Mouse (Mus musculus) gastrocnemius, postnatal 14 days (tissue): ENCODE data around the gene Sgk1. TPM values are rescaled to one million over a fixed set of nuclear protein-coding genes. Genes with fewer than 3 reads are reported as not detected.

Source experiments
- DNase-seq: peaks from one replicate; pipeline ENCODE4 v3.0.0; 2021; ENCODE audit warnings: mixed read lengths
- intact Hi-C: fragments of 180-260 bp; cut with DNase I; formaldehyde crosslinking; loops from one replicate; pipeline ENCODE4 v1.15.1; 2025; ENCODE audit warnings: low total_unique reads
- total RNA-seq, 2 experiments: library from RNA; stranded (reverse); gene quantifications; 2 replicates each; pipeline ENCODE4 v1.2.3; 2021

Gene Sgk1
- total RNA-seq, 2 experiments from 2014 or later = 137 to 328 TPM

GRCm38 (mm10) chr10:21941235-21941634 is 59.3 kb downstream of the Sgk1 start:
- intact Hi-C loops = no loop called here
- no peak for DNase-seq

- intact Hi-C loops = no loop called here
- no peak for DNase-seq
These were observed 61.2 kb downstream of the Sgk1 start for GRCm38 (mm10) chr10:21943145-21943700.

- intact Hi-C loops = no loop called here
- DNase-seq = no peak
These were observed 63.2 kb downstream of the Sgk1 start for GRCm38 (mm10) chr10:21945195-21945594.

DNA sequence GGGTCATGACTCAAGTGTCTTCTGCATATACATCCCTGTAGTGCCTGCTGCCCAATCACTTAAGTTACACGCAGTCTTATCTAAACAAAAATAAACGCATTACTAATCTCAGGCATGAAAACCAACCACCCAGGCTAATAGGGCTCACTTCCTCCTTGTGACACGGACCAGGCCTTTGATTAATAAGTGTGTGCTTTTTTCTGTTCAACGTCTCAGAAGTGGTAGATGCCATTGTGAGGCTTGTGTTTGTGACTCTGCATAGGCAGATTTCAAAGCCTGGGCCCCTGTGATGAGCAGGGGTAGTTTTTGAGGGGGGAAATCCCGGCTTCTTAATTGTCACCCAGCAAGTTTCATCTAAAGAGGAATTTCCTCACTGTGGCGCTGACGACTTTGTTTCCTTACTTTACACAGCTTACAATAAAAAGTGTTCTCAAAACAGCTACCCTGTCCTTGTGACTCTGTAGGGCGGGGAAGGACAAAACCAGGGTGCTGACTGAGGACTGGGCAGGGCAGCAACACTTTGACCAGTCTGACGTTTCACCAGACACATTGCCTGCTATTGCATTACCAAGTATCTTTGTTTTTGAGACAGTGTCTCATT is 64.9 kb downstream of the Sgk1 start:
- intact Hi-C loops = no loop called here
- no peak for DNase-seq

DNA sequence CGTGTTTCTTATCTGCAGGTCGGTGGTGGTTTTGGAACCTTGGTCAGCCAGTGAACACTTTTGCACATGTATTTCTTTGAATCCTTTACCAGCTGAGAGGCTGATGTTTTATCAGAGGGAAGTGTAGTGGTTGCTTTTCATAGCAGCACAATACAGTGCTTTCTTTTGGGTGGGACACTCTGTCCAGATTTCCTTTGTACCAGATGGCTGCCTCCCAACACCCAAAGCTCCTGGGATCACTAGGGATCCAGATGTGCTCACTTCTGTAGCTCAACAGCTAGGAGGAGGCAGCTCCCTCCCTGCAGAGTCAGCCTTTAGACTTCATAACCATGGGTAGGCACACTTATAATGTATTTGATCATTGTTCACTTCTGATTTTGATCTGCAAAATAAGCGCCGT is 70.5 kb downstream of the Sgk1 start:
- DNase-seq = peak; percentile 67
- intact Hi-C loops = no loop called here

DNA sequence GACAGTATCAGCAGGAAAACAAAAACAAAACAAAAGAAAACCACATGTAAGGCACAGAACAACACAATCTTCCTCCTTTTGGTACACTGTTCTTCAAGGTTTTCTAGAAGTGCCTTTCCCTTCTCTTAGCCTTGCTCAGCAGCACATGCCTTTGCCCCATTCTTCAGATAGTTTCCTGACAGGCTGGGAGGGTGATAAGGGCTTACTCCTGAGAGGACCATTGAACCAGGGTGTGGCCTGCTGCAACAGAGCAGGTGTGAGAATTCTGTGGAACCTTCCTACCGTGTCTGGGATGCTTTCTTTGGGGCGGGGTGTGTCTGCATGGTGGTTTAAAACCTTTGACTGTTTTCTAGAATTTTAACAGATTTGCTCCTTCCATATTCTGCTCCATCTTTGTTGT is 79.1 kb downstream of the Sgk1 start:
- DNase-seq = no peak
- intact Hi-C loops = no loop called here

- no peak for DNase-seq
- intact Hi-C loops = no loop called here
These were observed 81.0 kb downstream of the Sgk1 start for GRCm38 (mm10) chr10:21963005-21963404.

GRCm38 (mm10) chr10:21973676-21974075 is 91.7 kb downstream of the Sgk1 start:
- intact Hi-C loops = loop anchor here (10.0 kb wide), 1 partner anchor 219 kb away; no protein-coding TSS in a partner anchor
- DNase-seq = no peak

DNA sequence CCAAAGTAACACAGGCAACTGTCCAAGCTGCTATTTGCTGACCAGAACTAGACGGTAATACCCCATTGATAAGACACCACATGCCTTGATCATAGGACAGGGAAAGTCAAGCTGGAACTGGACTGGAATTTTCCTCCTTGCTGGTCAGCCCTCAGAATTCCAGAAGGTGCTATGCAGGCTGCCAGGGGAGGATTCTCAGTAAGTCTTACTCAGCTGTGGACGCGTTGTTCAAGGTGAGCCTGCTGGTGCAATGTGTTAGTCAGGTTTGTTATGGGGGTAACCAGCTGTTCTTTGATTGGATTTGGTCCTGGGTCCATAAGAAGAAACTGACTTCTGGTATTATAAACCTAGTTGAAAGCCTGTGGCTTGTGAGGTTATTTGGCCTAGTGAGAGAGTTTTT is 92.8 kb downstream of the Sgk1 start:
- no peak for DNase-seq
- intact Hi-C loops = loop anchor here (10.0 kb wide), 1 partner anchor 220 kb away; no protein-coding TSS in a partner anchor

DNA sequence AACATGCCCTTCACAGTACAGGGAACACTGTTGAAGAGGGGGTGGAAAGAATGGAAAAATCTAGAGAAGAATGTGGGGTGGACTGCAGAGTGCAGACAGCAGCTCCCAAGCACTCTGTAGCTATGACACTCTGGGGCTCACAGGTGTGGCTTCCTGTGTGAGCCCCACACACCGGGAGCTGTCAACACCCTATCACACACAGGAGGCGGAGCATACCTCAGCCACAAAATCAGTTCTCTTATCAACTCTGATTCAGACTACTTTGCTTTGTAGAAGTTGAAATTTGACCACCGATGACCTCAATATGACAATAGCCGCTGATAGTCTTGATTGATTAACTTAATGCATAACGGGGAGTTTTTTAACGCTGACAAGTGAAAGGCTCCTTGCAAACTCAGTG is 93.4 kb downstream of the Sgk1 start:
- no peak for DNase-seq
- intact Hi-C loops = loop anchor here (10.0 kb wide), 1 partner anchor 221 kb away; no protein-coding TSS in a partner anchor

- no peak for DNase-seq
- intact Hi-C loops = loop anchor here (10.0 kb wide), 1 partner anchor 221 kb away; no protein-coding TSS in a partner anchor
These were observed 94.3 kb downstream of the Sgk1 start for GRCm38 (mm10) chr10:21976253-21976652.

DNA sequence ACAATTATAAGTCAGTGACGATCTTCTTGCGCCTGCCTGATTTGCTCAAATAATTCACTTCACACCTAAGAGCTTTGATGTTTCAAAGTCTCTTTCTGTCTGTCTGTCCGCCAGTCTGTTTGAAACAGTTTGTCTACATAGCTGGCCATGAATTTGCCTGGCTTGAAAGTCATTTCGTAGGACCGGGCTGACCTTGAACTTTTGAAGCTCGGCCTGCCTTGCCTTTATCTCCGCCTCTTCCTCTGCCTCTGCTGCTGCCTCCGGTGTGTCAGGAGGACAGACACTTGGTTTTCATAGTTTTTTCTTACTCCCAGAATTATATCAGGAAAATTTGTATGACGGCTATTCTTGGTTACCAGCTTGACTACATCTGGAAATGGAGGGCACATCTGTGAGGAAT is 96.4 kb downstream of the Sgk1 start:
- intact Hi-C loops = loop anchor here (10.0 kb wide), 1 partner anchor 224 kb away; no protein-coding TSS in a partner anchor
- no peak for DNase-seq

GRCm38 (mm10) chr10:21979286-21979965 is 97.4 kb downstream of the Sgk1 start:
- intact Hi-C loops = loop anchor here (10.0 kb wide), 1 partner anchor 225 kb away; no protein-coding TSS in a partner anchor
- DNase-seq = no peak

DNA sequence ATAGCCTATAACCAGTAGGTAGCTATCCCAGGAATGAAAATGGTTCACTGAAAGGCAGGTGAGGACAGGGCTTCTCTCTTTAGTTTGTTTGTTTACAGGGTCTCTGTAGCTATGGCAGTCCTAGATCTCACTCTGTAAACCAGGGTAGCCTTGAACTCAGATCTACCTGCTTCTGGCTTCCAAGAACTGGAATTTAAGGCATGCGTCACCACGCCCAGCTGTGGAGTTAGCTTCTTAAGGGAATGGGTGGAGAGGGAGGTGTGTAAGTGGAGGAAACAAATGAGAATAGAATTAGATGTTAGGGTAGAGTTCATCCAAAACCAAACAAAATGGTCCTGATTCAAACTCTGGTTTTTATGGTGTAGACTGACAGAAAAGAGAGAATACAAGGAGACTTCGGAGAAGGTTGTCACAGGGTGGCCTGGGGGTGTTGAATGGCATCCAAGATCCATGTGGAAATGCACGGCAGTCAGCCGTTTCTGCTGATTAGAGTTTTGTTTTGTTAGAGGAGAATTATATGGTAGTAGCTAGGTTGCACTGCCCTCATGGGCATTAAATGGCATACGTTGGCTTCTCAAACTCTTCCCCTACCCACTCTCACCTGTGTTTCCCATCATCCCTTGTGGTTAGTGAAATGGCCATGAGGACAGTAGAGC is 98.9 kb downstream of the Sgk1 start:
- DNase-seq = no peak
- intact Hi-C loops = loop anchor here (10.0 kb wide), 1 partner anchor 96 kb away; the partner anchor contains the start of gene Sgk1

DNA sequence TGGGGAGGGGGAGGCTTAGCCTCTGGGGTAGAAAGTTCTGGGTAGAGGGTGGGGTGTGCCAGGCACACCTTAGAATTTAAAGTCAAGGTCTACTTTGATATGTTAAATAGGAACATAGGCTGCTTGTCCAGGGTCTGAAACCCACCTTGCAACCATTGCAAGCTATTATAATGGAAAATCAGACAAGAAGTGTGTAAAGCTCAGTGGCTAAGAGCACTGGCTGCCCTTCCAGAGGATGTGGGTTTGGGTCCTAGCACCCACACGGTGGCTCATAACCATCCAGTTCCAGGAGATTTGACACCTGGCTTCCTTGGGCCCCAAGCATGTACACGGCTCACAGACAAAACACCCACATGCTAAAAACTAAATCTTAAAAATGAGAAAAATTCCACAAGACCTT is 100.3 kb downstream of the Sgk1 start:
- no peak for DNase-seq

GRCm38 (mm10) chr10:21988489-21988888 is 106.5 kb downstream of the Sgk1 start:
- no peak for DNase-seq
- intact Hi-C loops = loop anchor here (10.0 kb wide), 1 partner anchor 104 kb away; the partner anchor contains the start of gene Sgk1

More for the DNA sequence above, 100.3 kb downstream of the Sgk1 start:
- intact Hi-C loops = loop anchor here (10.0 kb wide), 1 partner anchor 98 kb away; the partner anchor contains the start of gene Sgk1

DNA sequence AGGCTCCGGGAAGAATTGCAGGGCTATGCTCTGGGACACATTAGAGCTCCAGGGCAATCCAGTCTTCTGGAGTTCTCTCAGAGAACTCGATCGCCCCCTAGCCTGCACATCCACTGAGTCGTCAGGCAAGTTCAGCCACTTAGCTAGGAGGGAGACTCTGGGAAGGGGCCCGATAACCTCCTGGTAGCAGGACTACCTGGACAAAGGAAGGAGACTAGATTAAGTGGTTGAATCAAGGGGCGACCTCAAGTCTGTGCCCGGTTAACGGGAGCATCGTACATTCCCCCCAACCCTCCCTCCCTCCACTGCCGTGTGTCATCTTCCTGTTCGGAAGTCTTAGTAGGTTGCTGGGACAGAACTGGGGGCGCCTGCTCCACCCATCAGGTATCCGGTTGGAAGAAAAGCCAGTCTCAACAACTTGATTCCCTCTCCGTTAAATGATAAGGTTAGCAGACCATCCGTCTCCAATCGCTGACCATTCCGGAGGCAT is 109.4 kb downstream of the Sgk1 start:
- intact Hi-C loops = no loop called here
- peak; percentile 90 for DNase-seq

DNA sequence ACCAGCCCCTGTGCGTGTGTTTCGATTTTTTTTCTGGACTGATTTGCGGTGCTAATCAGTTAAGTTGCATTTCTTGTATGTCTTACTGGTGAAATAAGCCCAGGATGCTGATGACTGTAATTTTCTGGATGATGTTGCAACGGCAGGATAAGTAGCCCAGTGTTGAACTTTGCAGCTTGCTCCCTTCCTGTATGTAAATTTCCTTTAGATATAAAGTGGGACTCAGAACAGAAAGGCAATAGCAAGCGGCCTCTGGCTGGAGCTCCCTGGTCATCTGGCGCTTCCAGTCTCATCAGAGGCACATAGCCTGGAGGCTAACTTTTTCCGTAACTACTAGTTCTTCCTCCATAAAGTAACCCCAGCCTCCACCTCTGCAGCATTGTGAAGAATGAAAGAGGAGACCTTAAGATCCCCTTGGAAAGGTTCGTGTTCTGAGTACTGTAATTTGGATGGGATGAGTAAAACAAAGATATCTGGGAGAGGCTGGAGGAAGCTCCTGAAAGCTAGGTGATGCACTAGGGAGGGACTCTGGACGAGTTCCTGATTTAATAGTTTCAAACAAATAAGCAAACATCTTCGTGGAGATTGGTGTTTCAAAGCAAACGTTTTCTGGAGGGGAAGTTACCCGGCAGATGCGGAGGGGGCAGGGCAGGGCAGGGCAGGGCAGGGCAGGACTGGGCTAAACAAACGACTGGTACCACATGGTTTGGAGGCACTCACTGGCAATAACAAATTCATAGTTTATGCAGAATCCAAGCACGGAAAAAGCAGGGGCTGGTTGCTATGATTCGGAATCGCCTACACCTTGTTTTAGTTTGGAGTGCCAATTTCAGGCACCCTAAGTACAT is 110.2 kb downstream of the Sgk1 start:
- DNase-seq = peak; percentile 53
- intact Hi-C loops = no loop called here
